Mouse (Mus musculus) myocyte (in vitro differentiated cells): ENCODE results near the gene Prex1. TPM values are rescaled to one million over a fixed set of nuclear protein-coding genes. Genes with fewer than 3 reads are reported as not detected.

Experiments
- H3K27me3 ChIP-seq: one replicate; pipeline ENCODE4 v1.6.1; 2011; ENCODE audit not compliant: control insufficient read depth, insufficient read depth, insufficient read length
- H3K36me3 ChIP-seq: one replicate; pipeline ENCODE4 v1.6.1; 2011; ENCODE audit not compliant: control insufficient read depth, insufficient read depth
- H3K4me2 ChIP-seq: one replicate; pipeline ENCODE4 v1.6.1; 2011; ENCODE audit warnings: low read depth, control low read depth
- H3K4me3 ChIP-seq: one replicate; pipeline ENCODE4 v1.5.1; 2011; ENCODE audit warnings: mild to moderate bottlenecking, control low read depth, moderate library complexity
- H3K79me2 ChIP-seq: one replicate; pipeline ENCODE4 v1.6.1; 2011; ENCODE audit not compliant: control insufficient read depth, insufficient read depth
- H3ac ChIP-seq: one replicate; pipeline ENCODE4 v1.6.1; 2011; ENCODE audit not compliant: control insufficient read depth, insufficient read length
- CEBPB ChIP-seq: IDR thresholded peaks from 2 replicates; pipeline ENCODE4 v1.6.1; 2011; ENCODE audit warnings: mild to moderate bottlenecking, moderate library complexity; ENCODE audit not compliant: poor library complexity, insufficient read depth, severe bottlenecking
- E2F4 ChIP-seq: IDR thresholded peaks from one replicate; pipeline ENCODE4 v1.6.1; 2011; ENCODE audit warnings: mild to moderate bottlenecking, control low read depth, moderate library complexity; ENCODE audit not compliant: insufficient read depth
- MAX ChIP-seq: IDR thresholded peaks from one replicate; pipeline ENCODE4 v1.6.1; 2011; ENCODE audit warnings: low read depth, mild to moderate bottlenecking, control low read depth
- MYOD1 ChIP-seq, 3 experiments: IDR thresholded peaks; one replicate each; pipeline ENCODE4 v1.6.1; 2011; ENCODE audit warnings: control low read depth in 2 of 3, low read depth in 2 of 3, mild to moderate bottlenecking in 2 of 3, moderate library complexity in 1 of 3; ENCODE audit not compliant: insufficient read length in 2 of 3, control insufficient read depth in 1 of 3
- MYOG ChIP-seq, 3 experiments: IDR thresholded peaks; one replicate each; pipeline ENCODE4 v1.6.1; 2011; ENCODE audit warnings: control low read depth in 2 of 3, low read depth in 2 of 3, mild to moderate bottlenecking in 2 of 3; ENCODE audit not compliant: insufficient read length in 2 of 3, control insufficient read depth in 1 of 3, insufficient read depth in 1 of 3
- POLR2A ChIP-seq: IDR thresholded peaks from one replicate; pipeline ENCODE4 v1.6.1; 2011; ENCODE audit warnings: low read depth, mild to moderate bottlenecking, control low read depth, moderate library complexity; ENCODE audit not compliant: insufficient read length
- POLR2AphosphoS2 ChIP-seq: IDR thresholded peaks from one replicate; pipeline ENCODE4 v1.6.1; 2011; ENCODE audit warnings: low read depth, control low read depth; ENCODE audit not compliant: insufficient read length
- REST ChIP-seq: IDR thresholded peaks from one replicate; pipeline ENCODE4 v1.6.1; 2011; ENCODE audit warnings: mild to moderate bottlenecking, control low read depth, moderate library complexity; ENCODE audit not compliant: insufficient read depth, insufficient read length
- SRF ChIP-seq: IDR thresholded peaks from one replicate; pipeline ENCODE4 v1.6.1; 2011; ENCODE audit warnings: low read depth; ENCODE audit not compliant: control insufficient read depth, insufficient read length
- TCF12 ChIP-seq: IDR thresholded peaks from one replicate; pipeline ENCODE4 v1.6.1; 2011; ENCODE audit warnings: mild to moderate bottlenecking, control low read depth; ENCODE audit not compliant: poor library complexity, insufficient read depth, severe bottlenecking
- TCF3 ChIP-seq: IDR thresholded peaks from one replicate; pipeline ENCODE4 v1.6.1; 2011; ENCODE audit warnings: low read depth, control low read depth; ENCODE audit not compliant: insufficient read length
- USF1 ChIP-seq: IDR thresholded peaks from one replicate; pipeline ENCODE4 v1.6.1; 2011; ENCODE audit warnings: low read depth, mild to moderate bottlenecking, control low read depth, moderate library complexity
- polyA plus RNA-seq: library from polyadenylated mRNA; unstranded; fragments of >200 nt; fragmentation: generic; extraction: Trizol; gene quantifications from one replicate; pipeline ENCODE4 v1.2.1, GENCODE M21; 2012; ENCODE audit warnings: missing spikeins

Prex1 gene
- polyA plus RNA-seq, 1 experiment: 0.17 TPM

DNA sequence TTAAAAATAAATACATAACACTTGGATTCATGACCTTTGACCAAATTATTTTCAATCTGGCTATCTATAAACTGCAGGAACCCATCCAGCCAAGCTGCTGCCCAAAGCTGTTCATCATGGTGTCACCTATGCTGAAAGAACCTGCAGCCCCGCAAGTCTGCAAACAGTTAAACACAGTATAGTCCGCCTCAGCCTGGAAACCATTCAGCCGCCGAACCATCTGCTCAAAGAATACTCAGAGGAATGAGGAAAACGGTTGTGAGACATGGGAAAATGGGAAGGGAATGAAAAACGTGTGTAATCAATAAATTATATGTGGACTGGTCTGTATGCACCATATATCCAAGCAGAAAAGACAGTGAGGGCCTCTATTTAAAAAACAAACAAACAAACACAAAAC is 13.3 kb upstream of the Prex1 start:
- TF ChIP-seq TCF12: no peak
- no peak overlapping the region for H3ac ChIP-seq
- no peaks in the 10 kb centered on the region for H3K79me2 ChIP-seq
- H3K27me3 ChIP-seq: peaks cover 3% of the 10 kb centered on the region
- H3K4me3 ChIP-seq: no peak overlapping the region
- H3K36me3 ChIP-seq: no peaks in the 10 kb centered on the region
- H3K4me2 ChIP-seq: no peak overlapping the region

DNA sequence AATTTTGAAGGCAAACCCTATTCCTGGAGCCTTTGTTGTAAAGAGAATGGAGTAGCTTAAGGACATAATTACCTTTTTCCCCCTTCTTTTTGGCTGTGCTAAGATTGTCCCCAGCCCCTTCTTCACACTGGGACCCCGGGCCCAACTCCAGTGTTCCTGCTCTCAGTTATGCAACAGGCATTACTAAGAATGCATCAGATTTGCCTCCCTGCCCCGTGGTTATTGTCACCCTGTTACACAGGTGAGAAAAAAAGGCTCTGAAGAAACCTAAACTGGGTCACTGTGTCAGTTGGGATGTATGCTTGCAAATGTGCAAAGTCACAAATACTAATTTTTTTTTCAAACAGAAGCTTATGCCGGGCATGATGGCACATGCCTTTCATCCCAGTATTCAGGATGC is 6.8 kb upstream of the Prex1 start:
- Histone ChIP-seq H3K4me2 (no peak overlapping the region), H3K79me2 (no peaks in the 10 kb centered on the region), H3ac (no peak overlapping the region), H3K36me3 (no peaks in the 10 kb centered on the region), H3K4me3 (no peak overlapping the region), H3K27me3 (peaks cover 21% of the 10 kb centered on the region)
- no peak for TF ChIP-seq POLR2A
- TF ChIP-seq TCF12: no peak
- no peak for TF ChIP-seq SRF
- TF ChIP-seq MYOG (IDR thresholded peaks at IDR 0.05; ENCODE audit: control insufficient read depth in 1 of 3, insufficient read depth in 1 of 3, insufficient read length in 2 of 3, low read depth in 2 of 3): no peak
- no peak for TF ChIP-seq POLR2AphosphoS2
- no peak for TF ChIP-seq REST
- TF ChIP-seq USF1: no peak
- no peak for TF ChIP-seq MYOD1 (IDR thresholded peaks at IDR 0.05; ENCODE audit: control insufficient read depth in 1 of 3, insufficient read length in 2 of 3, low read depth in 2 of 3)
- TF ChIP-seq CEBPB: no peak
- TF ChIP-seq E2F4: no peak
- TF ChIP-seq TCF3: no peak
- no peak for TF ChIP-seq MAX

DNA sequence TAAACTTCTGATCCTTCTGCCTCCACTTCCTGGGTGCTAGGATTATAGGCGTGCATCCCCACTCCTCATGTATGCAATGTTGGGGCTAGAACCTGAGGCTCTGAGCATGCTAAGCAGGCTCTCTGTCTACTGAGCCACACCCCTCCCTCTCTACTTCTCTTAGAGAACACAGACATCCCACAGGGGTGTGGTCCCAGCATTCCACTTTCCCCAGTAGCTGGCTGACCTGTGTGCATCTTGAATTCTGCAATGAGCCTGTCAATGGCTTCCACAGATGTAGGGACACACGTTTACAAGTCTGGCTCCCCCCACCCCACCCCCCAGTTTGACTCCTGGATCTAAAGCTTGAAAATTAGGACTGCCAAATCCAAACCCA is 6.3 kb upstream of the Prex1 start:
- Histone ChIP-seq H3ac (no peak overlapping the region), H3K79me2 (no peaks in the 10 kb centered on the region), H3K36me3 (no peaks in the 10 kb centered on the region), H3K4me3 (no peak overlapping the region), H3K27me3 (peaks cover 21% of the 10 kb centered on the region), H3K4me2 (no peak overlapping the region)
- no peak for TF ChIP-seq CEBPB
- no peak for TF ChIP-seq USF1
- no peak for TF ChIP-seq E2F4
- no peak for TF ChIP-seq TCF3
- no peak for TF ChIP-seq MAX
- TF ChIP-seq POLR2A: no peak
- TF ChIP-seq MYOG (IDR thresholded peaks at IDR 0.05; ENCODE audit: control insufficient read depth in 1 of 3, insufficient read depth in 1 of 3, insufficient read length in 2 of 3, low read depth in 2 of 3): no peak
- TF ChIP-seq SRF: no peak
- no peak for TF ChIP-seq POLR2AphosphoS2
- TF ChIP-seq TCF12: no peak

DNA sequence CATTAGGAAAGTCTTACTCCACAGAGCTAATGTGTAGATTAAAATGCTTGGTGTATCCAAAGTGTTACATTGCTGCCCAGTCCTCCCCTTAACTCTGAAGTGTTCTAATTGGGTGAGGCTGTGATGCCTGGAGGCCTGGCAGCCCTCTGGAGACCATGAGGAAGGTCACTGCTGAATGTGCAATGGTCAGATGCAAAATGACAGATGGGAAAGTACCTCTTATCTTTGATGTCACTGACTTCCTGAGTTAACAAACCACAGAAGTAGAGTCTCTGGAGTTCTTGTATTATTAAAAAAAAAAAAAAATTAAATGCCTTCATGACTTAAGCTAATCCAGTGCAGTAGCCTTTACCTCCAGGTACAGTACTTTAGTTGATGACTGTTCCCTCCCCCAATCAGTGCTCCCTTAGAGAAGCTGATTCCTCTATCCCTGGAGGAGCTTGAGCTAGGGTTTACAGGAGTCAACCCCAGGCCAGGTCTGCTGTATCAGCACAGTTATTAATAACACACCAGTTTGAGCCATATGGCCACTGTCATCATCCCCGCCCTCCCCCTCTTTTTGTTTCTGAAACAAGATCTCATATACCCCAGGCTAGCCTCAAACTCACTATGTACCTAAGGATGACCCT is 5.8 kb upstream of the Prex1 start:
- no peaks in the 10 kb centered on the region for H3K36me3 ChIP-seq
- no peak overlapping the region for H3K4me3 ChIP-seq
- no peaks in the 10 kb centered on the region for H3K79me2 ChIP-seq
- H3K4me2 ChIP-seq: no peak overlapping the region
- no peak for TF ChIP-seq E2F4
- TF ChIP-seq MAX: no peak
- TF ChIP-seq SRF: no peak
- TF ChIP-seq USF1: no peak
- no peak for TF ChIP-seq TCF3
- no peak for TF ChIP-seq POLR2A
- TF ChIP-seq TCF12: no peak
- TF ChIP-seq MYOG (IDR thresholded peaks at IDR 0.05; ENCODE audit: control insufficient read depth in 1 of 3, insufficient read depth in 1 of 3, insufficient read length in 2 of 3, low read depth in 2 of 3): no peak
- no peak for TF ChIP-seq CEBPB
- TF ChIP-seq POLR2AphosphoS2: no peak
- no peak for TF ChIP-seq REST
- TF ChIP-seq MYOD1 (IDR thresholded peaks at IDR 0.05; ENCODE audit: control insufficient read depth in 1 of 3, insufficient read length in 2 of 3, low read depth in 2 of 3): no peak
- H3ac ChIP-seq: no peak overlapping the region
- peaks cover 21% of the 10 kb centered on the region for H3K27me3 ChIP-seq

DNA sequence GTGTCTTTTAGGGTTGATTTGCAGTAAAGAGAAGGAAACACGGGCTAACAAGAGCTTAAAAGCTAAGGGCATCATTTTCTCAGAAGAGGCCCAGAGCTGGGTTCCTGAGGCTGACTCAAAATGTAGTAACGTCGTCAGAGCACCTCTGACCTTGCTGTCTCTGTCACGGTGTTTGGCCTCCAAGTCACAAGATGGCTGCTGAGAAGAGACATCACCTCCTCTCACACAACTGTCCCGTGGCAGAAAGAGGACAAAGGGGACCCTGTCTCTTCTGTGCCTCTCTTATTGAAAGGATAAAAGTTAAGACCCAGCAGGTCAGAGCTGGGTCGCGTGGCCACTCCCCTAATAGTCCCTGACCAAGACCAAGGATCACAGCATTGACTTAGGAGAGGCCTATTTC is 2.4 kb upstream of the Prex1 start:
- Histone ChIP-seq H3K27me3 (peaks cover 43% of the 10 kb centered on the region), H3K36me3 (no peaks in the 10 kb centered on the region), H3K79me2 (no peaks in the 10 kb centered on the region), H3K4me2 (no peak overlapping the region), H3ac (no peak overlapping the region), H3K4me3 (no peak overlapping the region)
- TF ChIP-seq POLR2A: no peak

DNA sequence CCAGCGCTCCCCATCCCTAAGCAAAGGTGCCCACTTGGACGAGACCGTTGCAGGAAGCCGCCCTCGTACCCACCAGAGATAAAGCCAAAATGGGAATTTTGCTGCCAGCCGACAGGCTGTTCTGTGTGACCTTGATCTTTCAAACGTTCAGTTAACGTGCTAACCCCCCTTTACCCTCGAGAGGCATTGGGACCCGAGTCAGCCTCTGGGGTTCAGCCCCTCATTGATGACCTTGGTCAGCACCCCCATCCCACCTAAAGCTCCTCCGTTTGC is 731 bp upstream of the Prex1 start:
- peak overlapping the region; percentile 87 for H3K4me2 ChIP-seq
- H3K4me3 ChIP-seq: no peak overlapping the region
- TF ChIP-seq MYOG (IDR thresholded peaks at IDR 0.05; ENCODE audit: control insufficient read depth in 1 of 3, insufficient read depth in 1 of 3, insufficient read length in 2 of 3, low read depth in 2 of 3) (no peak), MAX (no peak)
- H3ac ChIP-seq: no peak overlapping the region
- peaks cover 58% of the 10 kb centered on the region for H3K27me3 ChIP-seq
- H3K36me3 ChIP-seq: no peaks in the 10 kb centered on the region
- H3K79me2 ChIP-seq: no peaks in the 10 kb centered on the region
